Mouse (Mus musculus): ENCODE measurements around the gene Ap3b1. TPM values are rescaled to one million over a fixed set of nuclear protein-coding genes. Genes with fewer than 3 reads are reported as not detected.
A peak's percentile ranks its signal among the peaks of the same experiment; 100 is the strongest.

The Ap3b1 gene
- polyA plus RNA-seq, 1 experiment from 2014 or later = 32.9 TPM

DNA sequence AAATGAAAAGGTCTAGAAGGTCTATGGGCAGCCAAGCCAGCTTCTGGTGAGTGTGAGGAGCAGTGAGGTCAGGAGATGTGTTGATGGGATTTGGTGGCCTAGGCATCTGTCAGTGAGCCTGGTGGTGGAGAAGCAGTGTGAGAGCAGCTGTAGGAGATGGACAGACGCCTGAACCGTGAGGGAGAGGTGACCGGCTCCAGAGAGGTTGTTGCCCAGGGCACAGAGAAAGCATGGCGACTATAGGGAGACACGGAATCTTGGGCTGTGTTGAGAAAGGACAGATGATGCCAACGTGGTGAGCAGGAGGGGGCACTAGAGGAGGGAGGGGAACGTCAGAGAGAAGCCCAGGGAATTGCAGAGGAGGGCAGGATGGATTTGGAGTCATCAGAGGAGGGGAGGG, 13.3 kb downstream of the Ap3b1 start:
- Histone ChIP-seq H3K9ac (ENCODE audit: low read depth, low read length) (no peak overlapping the region), H3K27me3 (ENCODE audit: insufficient read depth, low read length) (no peaks in the 10 kb centered on the region), H3K9me3 (replicated peaks; ENCODE audit: low read length) (no peaks in the 10 kb centered on the region), H3K4me3 (replicated peaks; ENCODE audit: low read depth, low read length) (no peak overlapping the region), H3K4me1 (replicated peaks; ENCODE audit: insufficient read depth, low read length) (no peaks in the 10 kb centered on the region), H3K4me2 (ENCODE audit: low read length) (no peak overlapping the region), H3K36me3 (ENCODE audit: insufficient read depth, low read length) (0 out of 2 replicates have a peak, but pooled peaks cover 5% of the 10 kb centered on the region), H3K27ac (no peak overlapping the region)
- ATAC-seq (replicated peaks; ENCODE audit: low FRiP score, low read depth) = no peak
- no peak for DNase-seq (ENCODE audit: low spot score)
- 67% methylated on average over 7 of the region's 7 CpGs for WGBS
- TF ChIP-seq CTCF (IDR thresholded peaks at IDR 0.05; ENCODE audit: low read depth) = no peak

DNA sequence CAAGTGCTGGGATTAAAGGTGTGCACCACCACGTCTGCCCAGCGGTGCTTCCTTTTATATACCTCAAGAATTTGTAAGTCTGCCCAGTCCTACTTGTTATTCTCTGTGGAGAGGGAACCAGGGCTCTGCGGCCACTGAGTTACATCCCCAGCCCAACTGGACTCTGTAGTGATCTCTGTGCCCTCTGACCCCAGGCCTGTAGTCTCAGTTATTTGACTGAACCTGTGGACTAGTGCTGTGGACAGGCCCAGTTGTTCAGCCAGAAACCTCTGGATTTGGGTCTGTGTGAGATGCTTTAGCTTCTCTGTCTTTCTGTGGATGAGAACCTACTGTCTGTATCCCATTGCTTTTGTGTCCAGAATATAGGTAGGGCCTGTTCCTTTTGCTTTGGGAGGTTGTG, 15.4 kb downstream of the Ap3b1 start:
- H3K4me3 ChIP-seq (replicated peaks; ENCODE audit: low read depth, low read length) = no peak overlapping the region
- 96% methylated on average over 3 of the region's 3 CpGs for WGBS

DNA sequence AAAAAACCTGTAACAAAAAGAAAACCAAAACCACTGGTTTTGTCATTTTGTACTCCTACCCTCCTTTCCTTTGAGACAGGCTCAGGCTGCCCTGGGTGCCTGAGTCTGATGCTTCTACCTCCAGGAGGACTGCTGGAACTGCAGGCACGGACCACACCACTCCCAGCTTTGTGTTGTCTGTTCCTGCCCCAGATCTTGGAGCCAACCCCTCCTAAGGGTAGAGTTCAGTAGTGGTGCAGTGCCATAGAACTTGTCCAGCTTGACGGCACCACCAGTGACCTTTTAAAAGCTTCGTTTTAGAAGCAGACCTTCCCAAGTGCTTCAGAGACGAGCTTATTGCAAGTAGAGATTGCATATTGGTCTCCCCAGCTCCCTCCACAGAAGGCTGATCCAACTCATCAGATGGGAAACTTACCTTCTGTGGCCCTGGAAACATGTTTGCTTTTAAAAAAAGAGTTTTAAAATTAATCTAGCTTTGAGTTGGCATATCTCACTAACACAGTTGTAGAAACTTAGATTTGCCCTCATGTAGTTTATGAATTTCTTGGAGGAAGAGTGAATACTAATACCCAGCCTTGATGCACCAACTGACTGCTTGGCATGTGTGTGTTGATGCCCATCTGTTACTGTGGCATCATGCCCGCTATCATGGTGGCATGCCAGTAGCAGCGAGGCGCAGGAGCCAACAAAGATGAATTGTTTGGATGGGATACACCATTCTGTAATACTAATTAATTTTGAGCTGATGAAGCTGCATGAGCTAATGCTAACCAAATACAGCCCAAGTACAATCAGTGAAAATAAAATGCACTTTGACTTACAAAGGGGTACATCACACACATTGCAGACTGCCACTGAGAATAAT, 17.0 kb downstream of the Ap3b1 start:
- no peak for DNase-seq (ENCODE audit: low spot score)
- 88% methylated on average over 7 of the region's 7 CpGs for WGBS

More for the DNA sequence above, 15.4 kb downstream of the Ap3b1 start:
- H3K36me3 ChIP-seq (ENCODE audit: insufficient read depth, low read length) = 0 out of 2 replicates have a peak, but pooled peaks cover 5% of the 10 kb centered on the region
- no peak overlapping the region for H3K27ac ChIP-seq
- DNase-seq (ENCODE audit: low spot score) (no peak), ATAC-seq (replicated peaks; ENCODE audit: low FRiP score, low read depth) (no peak)
- TF ChIP-seq CTCF (IDR thresholded peaks at IDR 0.05; ENCODE audit: low read depth) = no peak
- no peaks in the 10 kb centered on the region for H3K4me1 ChIP-seq (replicated peaks; ENCODE audit: insufficient read depth, low read length)
- no peaks in the 10 kb centered on the region for H3K9me3 ChIP-seq (replicated peaks; ENCODE audit: low read length)
- H3K4me2 ChIP-seq (ENCODE audit: low read length) = no peak overlapping the region
- no peak overlapping the region for H3K9ac ChIP-seq (ENCODE audit: low read depth, low read length)
- no peaks in the 10 kb centered on the region for H3K27me3 ChIP-seq (ENCODE audit: insufficient read depth, low read length)

DNA sequence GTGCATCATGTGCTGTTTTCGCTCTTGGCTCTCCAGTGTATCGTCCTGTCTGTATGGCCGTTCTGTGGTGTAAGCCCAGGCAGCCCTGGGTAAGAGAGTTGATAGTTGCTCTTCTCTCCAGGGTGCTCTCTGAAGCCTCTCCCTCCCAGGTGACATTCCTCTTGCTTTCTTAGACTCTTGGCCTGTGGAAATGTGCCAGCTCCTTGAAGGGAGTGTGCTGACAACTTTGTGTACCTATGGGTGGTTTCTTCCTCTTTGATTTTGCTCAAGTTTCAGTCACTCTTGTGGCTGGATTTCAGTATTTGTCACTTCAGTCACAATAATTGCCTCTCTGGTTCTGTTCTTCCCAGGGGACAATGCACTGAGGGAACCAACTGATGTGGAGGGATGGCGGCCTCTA, 20.2 kb downstream of the Ap3b1 start:
- H3K36me3 ChIP-seq (ENCODE audit: insufficient read depth, low read length) = 0 out of 2 replicates have a peak, but pooled peaks cover 5% of the 10 kb centered on the region
- H3K4me3 ChIP-seq (replicated peaks; ENCODE audit: low read depth, low read length) = no peak overlapping the region
- ATAC-seq (replicated peaks; ENCODE audit: low FRiP score, low read depth) (no peak), DNase-seq (ENCODE audit: low spot score) (no peak)
- 83% methylated on average over 4 of the region's 4 CpGs for WGBS
- no peaks in the 10 kb centered on the region for H3K9me3 ChIP-seq (replicated peaks; ENCODE audit: low read length)
- no peaks in the 10 kb centered on the region for H3K27me3 ChIP-seq (ENCODE audit: insufficient read depth, low read length)
- no peak overlapping the region for H3K4me2 ChIP-seq (ENCODE audit: low read length)
- H3K27ac ChIP-seq = no peak overlapping the region
- no peaks in the 10 kb centered on the region for H3K4me1 ChIP-seq (replicated peaks; ENCODE audit: insufficient read depth, low read length)
- no peak for TF ChIP-seq CTCF (IDR thresholded peaks at IDR 0.05; ENCODE audit: low read depth)
- no peak overlapping the region for H3K9ac ChIP-seq (ENCODE audit: low read depth, low read length)

More for the DNA sequence above, 17.0 kb downstream of the Ap3b1 start:
- no peak overlapping the region for H3K4me3 ChIP-seq (replicated peaks; ENCODE audit: low read depth, low read length)
- no peak for ATAC-seq (replicated peaks; ENCODE audit: low FRiP score, low read depth)
- H3K36me3 ChIP-seq (ENCODE audit: insufficient read depth, low read length) = 0 out of 2 replicates have a peak, but pooled peaks cover 5% of the 10 kb centered on the region
- no peak overlapping the region for H3K27ac ChIP-seq
- no peak overlapping the region for H3K4me2 ChIP-seq (ENCODE audit: low read length)
- no peak for TF ChIP-seq CTCF (IDR thresholded peaks at IDR 0.05; ENCODE audit: low read depth)
- no peaks in the 10 kb centered on the region for H3K27me3 ChIP-seq (ENCODE audit: insufficient read depth, low read length)
- H3K9me3 ChIP-seq (replicated peaks; ENCODE audit: low read length) = no peaks in the 10 kb centered on the region
- no peak overlapping the region for H3K9ac ChIP-seq (ENCODE audit: low read depth, low read length)
- H3K4me1 ChIP-seq (replicated peaks; ENCODE audit: insufficient read depth, low read length) = no peaks in the 10 kb centered on the region

DNA sequence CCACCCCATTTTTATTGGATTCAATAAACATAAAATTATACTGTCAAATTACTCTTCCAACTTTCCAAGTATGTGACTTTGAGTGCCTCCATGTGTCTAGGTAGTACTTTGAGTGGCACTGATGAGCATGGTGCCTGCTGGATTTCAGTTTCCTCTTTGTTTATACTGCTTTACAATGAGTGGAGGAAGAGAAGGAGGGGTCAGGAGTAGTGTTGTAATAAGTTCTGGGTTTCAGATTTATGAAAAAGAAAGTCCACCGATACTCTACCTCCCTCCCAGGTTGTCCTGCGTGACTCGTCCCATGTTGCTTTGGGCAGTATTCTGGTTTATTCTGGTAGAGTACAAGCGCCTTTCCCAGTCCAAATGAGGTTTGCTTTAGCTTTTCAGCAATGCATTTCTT, 22.7 kb downstream of the Ap3b1 start:
- WGBS = 48% methylated on average over 4 of the region's 4 CpGs
- Histone ChIP-seq H3K4me1 (replicated peaks; ENCODE audit: insufficient read depth, low read length) (no peaks in the 10 kb centered on the region), H3K9me3 (replicated peaks; ENCODE audit: low read length) (no peaks in the 10 kb centered on the region), H3K4me3 (replicated peaks; ENCODE audit: low read depth, low read length) (no peak overlapping the region), H3K36me3 (ENCODE audit: insufficient read depth, low read length) (no peaks in the 10 kb centered on the region), H3K4me2 (ENCODE audit: low read length) (no peak overlapping the region), H3K9ac (ENCODE audit: low read depth, low read length) (no peak overlapping the region), H3K27me3 (ENCODE audit: insufficient read depth, low read length) (no peaks in the 10 kb centered on the region), H3K27ac (no peak overlapping the region)
- DNase-seq (ENCODE audit: low spot score) = no peak
- no peak for TF ChIP-seq CTCF (IDR thresholded peaks at IDR 0.05; ENCODE audit: low read depth)
- ATAC-seq (replicated peaks; ENCODE audit: low FRiP score, low read depth) = no peak

DNA sequence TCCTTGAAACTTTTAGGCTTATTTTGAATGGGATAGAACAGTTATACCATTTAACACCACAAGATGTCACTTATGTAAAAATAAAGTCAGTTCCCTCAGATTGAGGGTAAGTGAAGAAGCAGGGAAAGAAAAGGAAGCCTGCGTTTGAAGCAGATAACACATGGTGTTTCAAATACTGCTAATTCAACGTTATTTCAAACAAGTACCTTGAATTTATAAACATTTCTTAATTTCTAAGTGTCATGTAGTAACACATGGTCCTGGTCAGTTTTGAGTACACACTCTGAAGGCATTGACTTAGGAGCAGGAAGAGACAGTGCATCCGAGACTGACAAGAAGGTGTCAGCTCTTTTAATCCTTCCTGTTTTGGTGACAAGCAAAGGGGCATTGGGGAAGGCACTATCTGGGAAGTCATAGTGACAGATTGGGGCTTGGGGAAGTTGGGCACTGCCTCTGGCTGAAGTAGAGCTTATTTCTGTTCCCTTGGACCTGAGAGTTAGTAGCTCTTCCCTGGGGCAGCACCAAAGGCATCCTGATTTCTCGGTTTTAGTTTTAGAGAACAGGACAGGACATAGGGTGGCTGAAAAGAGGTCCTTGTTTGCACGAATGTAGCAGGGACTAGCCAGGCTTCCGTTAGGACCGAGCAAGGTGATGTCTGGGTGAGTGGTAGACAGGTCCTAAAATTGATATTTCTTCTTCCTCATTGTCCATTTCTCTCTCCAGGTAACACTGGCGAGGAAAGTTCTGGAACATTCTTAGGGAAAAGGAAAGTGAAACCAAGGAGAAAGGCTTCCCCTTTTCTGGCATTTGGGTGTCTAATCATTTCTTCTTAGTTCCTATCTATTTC, 23.3 kb downstream of the Ap3b1 start:
- Histone ChIP-seq H3K27me3 (ENCODE audit: insufficient read depth, low read length) (no peaks in the 10 kb centered on the region), H3K36me3 (ENCODE audit: insufficient read depth, low read length) (no peaks in the 10 kb centered on the region), H3K9ac (ENCODE audit: low read depth, low read length) (no peak overlapping the region), H3K4me2 (ENCODE audit: low read length) (no peak overlapping the region), H3K4me1 (replicated peaks; ENCODE audit: insufficient read depth, low read length) (no peaks in the 10 kb centered on the region), H3K9me3 (replicated peaks; ENCODE audit: low read length) (no peaks in the 10 kb centered on the region), H3K4me3 (replicated peaks; ENCODE audit: low read depth, low read length) (no peak overlapping the region), H3K27ac (no peak overlapping the region)
- DNase-seq (ENCODE audit: low spot score) = peak; percentile 81
- peak; percentile 68 for TF ChIP-seq CTCF (IDR thresholded peaks at IDR 0.05; ENCODE audit: low read depth)
- ATAC-seq (replicated peaks; ENCODE audit: low FRiP score, low read depth) = no peak
- 67% methylated on average over 8 of the region's 8 CpGs for WGBS
